Mouse (Mus musculus) midbrain, embryonic 12.5 days (tissue): ENCODE measurements around the gene Lif. TPM values are rescaled to one million over a fixed set of nuclear protein-coding genes. Genes with fewer than 3 reads are reported as not detected.

Experiments used
- ATAC-seq: fragments of 200-750 bp; cut with Nextera tagmentation; 2 replicates; pipeline ENCODE4 v1.8.0; 2017; ENCODE audit warnings: low read depth, moderate TSS enrichment, moderate library complexity; ENCODE audit not compliant: low FRiP score
- H3K27ac ChIP-seq: fragments of 300-500 bp; sonication (generic); replicated peaks from 2 replicates; pipeline ENCODE4 v1.5.1; 2016; ENCODE audit warnings: mild to moderate bottlenecking
- H3K27me3 ChIP-seq: fragments of 300-500 bp; sonication (generic); 2 replicates; pipeline ENCODE4 v1.6.1; 2016; ENCODE audit warnings: mild to moderate bottlenecking
- H3K36me3 ChIP-seq: fragments of 300-500 bp; sonication (generic); 2 replicates; pipeline ENCODE4 v1.6.1; 2016
- H3K4me1 ChIP-seq: fragments of 300-500 bp; sonication (generic); 2 replicates; pipeline ENCODE4 v1.6.1; 2016
- H3K4me2 ChIP-seq: fragments of 300-500 bp; sonication (generic); replicated peaks from 2 replicates; pipeline ENCODE4 v1.6.1; 2016; ENCODE audit warnings: mild to moderate bottlenecking, moderate library complexity
- H3K4me3 ChIP-seq: fragments of 300-500 bp; sonication (generic); 2 replicates; pipeline ENCODE4 v1.5.1; 2016; ENCODE audit warnings: mild to moderate bottlenecking
- H3K9ac ChIP-seq: fragments of 300-500 bp; sonication (generic); replicated peaks from 2 replicates; pipeline ENCODE4 v1.6.1; 2016; ENCODE audit warnings: mild to moderate bottlenecking, moderate library complexity
- H3K9me3 ChIP-seq: fragments of 300-500 bp; sonication (generic); 2 replicates; pipeline ENCODE4 v1.6.1; 2016; ENCODE audit warnings: mild to moderate bottlenecking
- WGBS: fragments of 180-500 bp; shearing (Covaris S2); methylation state at CpG from one replicate; pipeline ENCODE4 v1.1.7; 2016; 5-methylcytosine and 5-hydroxymethylcytosine counted together
- polyA plus RNA-seq: library from polyadenylated mRNA; unstranded; fragments of >200 nt; fragmentation: Nextera tagmentation; extraction: Ambion mirVana; gene quantifications from 2 replicates; pipeline ENCODE4 v1.2.1, GENCODE M21; 2016

Lif gene
- polyA plus RNA-seq, 1 experiment from 2014 or later = not detected

- WGBS = 90% methylated on average over 6 of the region's 6 CpGs
- Histone ChIP-seq H3K4me2 (no peak overlapping the region), H3K36me3 (no peaks in the 10 kb centered on the region), H3K27me3 (no peaks in the 10 kb centered on the region), H3K4me1 (peaks cover 5% of the 10 kb centered on the region; the same call in 1 of the 2 replicates), H3K9me3 (no peaks in the 10 kb centered on the region), H3K9ac (no peak overlapping the region), H3K27ac (no peak overlapping the region), H3K4me3 (no peak overlapping the region)
- no peak for ATAC-seq
These were observed 35.5 kb downstream of the Lif start for GRCm38 (mm10) chr11:4292888-4293247.

DNA sequence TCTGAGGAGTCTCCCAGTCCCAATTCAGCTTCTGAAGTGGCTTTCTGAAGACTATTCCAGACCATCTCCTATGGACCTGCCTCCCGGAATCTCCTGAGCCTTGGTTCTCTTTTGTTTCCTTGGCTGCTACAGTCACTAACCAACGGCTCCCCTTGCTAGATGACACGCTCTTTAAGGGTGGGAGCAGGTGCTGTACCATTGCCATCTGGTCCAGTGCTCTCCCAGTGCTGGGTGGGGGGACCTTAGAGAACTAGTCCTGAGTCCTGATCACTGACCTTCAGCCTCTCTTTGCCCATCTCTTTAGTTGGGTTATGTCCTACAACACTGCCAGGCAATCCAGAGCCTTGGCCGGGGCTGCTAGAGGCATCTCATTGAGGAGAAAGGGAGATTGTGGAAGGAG lies 36.1 kb downstream of the Lif start:
- WGBS = 91% methylated on average over 4 of the region's 4 CpGs
- no peaks in the 10 kb centered on the region for H3K9me3 ChIP-seq
- H3K27ac ChIP-seq = no peak overlapping the region
- ATAC-seq = no peak
- H3K27me3 ChIP-seq = no peaks in the 10 kb centered on the region
- no peaks in the 10 kb centered on the region for H3K36me3 ChIP-seq
- H3K4me3 ChIP-seq = no peak overlapping the region
- no peak overlapping the region for H3K4me2 ChIP-seq
- no peak overlapping the region for H3K9ac ChIP-seq
- H3K4me1 ChIP-seq = peaks cover 5% of the 10 kb centered on the region; the same call in 1 of the 2 replicates

DNA sequence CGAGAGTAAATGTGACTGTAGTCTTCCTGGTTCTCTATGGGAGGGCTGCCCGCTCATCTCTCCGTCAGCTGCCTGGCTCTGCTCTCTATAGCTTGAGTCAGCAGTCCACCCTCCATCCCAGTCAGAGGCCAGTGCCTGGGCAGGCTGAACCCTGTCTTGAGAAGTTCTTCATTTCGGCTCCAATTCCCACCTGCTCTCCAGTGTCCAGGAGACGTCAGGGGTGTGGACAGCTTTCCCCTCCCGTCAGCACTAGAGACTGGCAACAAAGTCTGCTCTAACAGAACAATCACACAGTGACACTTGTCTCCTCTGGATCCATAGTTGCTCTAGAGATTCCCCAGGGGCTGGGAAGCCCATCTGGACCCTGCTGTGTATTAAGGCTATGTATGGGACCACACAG lies 36.7 kb downstream of the Lif start:
- H3K27me3 ChIP-seq = no peaks in the 10 kb centered on the region
- H3K36me3 ChIP-seq = no peaks in the 10 kb centered on the region
- no peak overlapping the region for H3K4me3 ChIP-seq
- 76% methylated on average over 6 of the region's 6 CpGs for WGBS
- no peak overlapping the region for H3K27ac ChIP-seq
- no peak overlapping the region for H3K9ac ChIP-seq
- H3K4me1 ChIP-seq = peaks cover 5% of the 10 kb centered on the region; the same call in 1 of the 2 replicates
- no peaks in the 10 kb centered on the region for H3K9me3 ChIP-seq
- ATAC-seq = no peak
- no peak overlapping the region for H3K4me2 ChIP-seq

GRCm38 (mm10) chr11:4294495-4295351 lies 37.4 kb downstream of the Lif start:
- Histone ChIP-seq H3K9ac (no peak overlapping the region), H3K9me3 (no peaks in the 10 kb centered on the region), H3K4me3 (no peak overlapping the region), H3K27ac (no peak overlapping the region), H3K36me3 (no peaks in the 10 kb centered on the region), H3K4me1 (peaks cover 5% of the 10 kb centered on the region; the same call in 1 of the 2 replicates), H3K4me2 (no peak overlapping the region), H3K27me3 (peaks cover 5% of the 10 kb centered on the region; the same call in 1 of the 2 replicates)
- no peak for ATAC-seq
- 48% methylated on average over 14 of the region's 14 CpGs for WGBS

DNA sequence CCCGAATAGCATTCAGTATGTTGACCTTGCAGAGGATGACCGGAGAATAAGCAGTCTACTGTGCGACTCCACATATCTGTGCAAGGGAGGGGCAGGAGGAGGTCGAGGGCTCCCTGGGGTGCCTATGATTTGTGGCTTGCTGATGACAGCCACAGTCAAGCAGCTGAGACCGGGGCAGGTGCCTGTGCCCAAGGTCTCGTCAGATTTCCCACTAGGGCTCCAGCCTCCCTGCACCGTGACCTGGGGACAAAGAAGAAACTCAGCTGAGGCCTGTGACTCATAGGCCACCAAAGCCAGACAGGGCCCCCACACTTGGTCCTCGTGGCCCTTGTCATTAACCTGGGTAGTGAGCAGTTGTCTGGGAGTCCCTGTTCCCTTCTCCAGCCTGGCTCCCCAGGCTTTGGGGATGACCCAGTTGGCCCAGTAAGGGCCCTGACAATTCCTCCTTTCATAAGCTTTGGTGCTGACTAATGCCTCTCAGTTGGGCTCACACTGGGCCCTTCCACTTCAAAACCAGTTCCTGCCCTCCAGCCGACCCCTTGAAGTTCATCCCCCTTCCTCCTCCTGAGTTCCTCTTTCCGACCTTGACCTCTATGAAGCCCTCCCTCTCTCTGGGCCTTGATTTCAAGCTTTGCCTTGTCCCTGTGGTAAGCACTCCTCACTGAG lies 39.4 kb downstream of the Lif start:
- no peak for ATAC-seq

DNA sequence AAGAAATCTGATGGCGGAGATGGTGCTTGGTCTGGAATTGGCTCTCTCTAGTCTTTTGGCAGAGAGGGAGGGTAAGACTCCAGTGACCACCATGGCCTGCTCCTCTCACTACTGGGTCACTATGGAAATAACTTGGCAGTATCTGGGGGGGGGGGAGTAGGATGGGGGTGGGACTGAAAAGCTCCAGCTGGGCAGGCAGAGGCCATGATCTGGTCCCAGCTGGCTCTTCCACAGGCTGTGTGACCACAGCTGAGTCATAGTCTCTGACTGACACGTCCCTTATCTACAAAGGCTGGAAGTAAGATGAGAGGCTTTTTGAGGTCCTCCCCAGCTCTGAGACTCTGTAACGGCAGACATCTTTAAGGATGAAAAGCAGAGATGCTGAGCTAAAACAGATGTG lies 40.4 kb downstream of the Lif start:
- no peak overlapping the region for H3K27ac ChIP-seq
- H3K4me3 ChIP-seq = no peak overlapping the region
- no peak for ATAC-seq
- H3K9me3 ChIP-seq = no peaks in the 10 kb centered on the region
- peaks cover 7% of the 10 kb centered on the region for H3K4me1 ChIP-seq
- no peak overlapping the region for H3K4me2 ChIP-seq
- H3K27me3 ChIP-seq = peaks cover 6% of the 10 kb centered on the region; the same call in 1 of the 2 replicates
- WGBS = 77% methylated on average over 3 of the region's 3 CpGs
- no peaks in the 10 kb centered on the region for H3K36me3 ChIP-seq
- H3K9ac ChIP-seq = no peak overlapping the region

More for the DNA sequence above, 39.4 kb downstream of the Lif start:
- Histone ChIP-seq H3K9me3 (no peaks in the 10 kb centered on the region), H3K27me3 (peaks cover 6% of the 10 kb centered on the region; the same call in 1 of the 2 replicates), H3K4me3 (no peak overlapping the region), H3K4me2 (no peak overlapping the region), H3K36me3 (no peaks in the 10 kb centered on the region), H3K4me1 (peaks cover 5% of the 10 kb centered on the region; the same call in 1 of the 2 replicates), H3K27ac (no peak overlapping the region), H3K9ac (no peak overlapping the region)
- WGBS = 81% methylated on average over 10 of the region's 10 CpGs

DNA sequence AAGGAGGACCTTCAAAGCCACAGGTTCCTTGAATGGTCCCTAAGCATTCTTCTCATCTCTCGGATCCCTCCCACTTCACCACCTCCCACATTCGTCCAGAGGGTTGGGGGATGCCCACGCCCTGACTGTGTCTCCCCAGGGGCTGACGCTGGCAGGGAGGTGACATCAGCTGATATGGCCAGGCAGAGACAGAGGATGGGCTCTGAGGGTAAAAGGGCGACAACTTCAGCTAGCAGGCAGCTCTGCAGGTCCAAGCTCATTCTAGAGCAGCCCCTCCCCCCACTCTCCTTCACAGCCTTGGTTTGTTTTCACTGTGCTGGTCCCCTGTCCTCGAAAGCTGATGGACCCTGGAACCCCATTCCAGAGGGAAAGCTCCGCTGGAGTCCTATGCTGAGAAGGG lies 41.3 kb downstream of the Lif start:
- peaks cover 14% of the 10 kb centered on the region for H3K27me3 ChIP-seq
- no peak overlapping the region for H3K9ac ChIP-seq
- no peak overlapping the region for H3K4me2 ChIP-seq
- no peaks in the 10 kb centered on the region for H3K36me3 ChIP-seq
- H3K4me3 ChIP-seq = no peak overlapping the region
- H3K27ac ChIP-seq = no peak overlapping the region
- peaks cover 10% of the 10 kb centered on the region for H3K4me1 ChIP-seq
- no peak for ATAC-seq
- H3K9me3 ChIP-seq = no peaks in the 10 kb centered on the region
- 37% methylated on average over 7 of the region's 7 CpGs for WGBS

GRCm38 (mm10) chr11:4299191-4299590 lies 41.8 kb downstream of the Lif start:
- no peak overlapping the region for H3K4me2 ChIP-seq
- H3K4me3 ChIP-seq = no peak overlapping the region
- 62% methylated on average over 12 of the region's 12 CpGs for WGBS
- ATAC-seq = no peak
- no peaks in the 10 kb centered on the region for H3K9me3 ChIP-seq
- H3K36me3 ChIP-seq = no peaks in the 10 kb centered on the region
- H3K27ac ChIP-seq = no peak overlapping the region
- peaks cover 14% of the 10 kb centered on the region for H3K27me3 ChIP-seq
- no peak overlapping the region for H3K9ac ChIP-seq
- peaks cover 10% of the 10 kb centered on the region for H3K4me1 ChIP-seq

GRCm38 (mm10) chr11:4299735-4300474 lies 42.5 kb downstream of the Lif start:
- ATAC-seq = no peak
- WGBS = 75% methylated on average over 14 of the region's 14 CpGs

DNA sequence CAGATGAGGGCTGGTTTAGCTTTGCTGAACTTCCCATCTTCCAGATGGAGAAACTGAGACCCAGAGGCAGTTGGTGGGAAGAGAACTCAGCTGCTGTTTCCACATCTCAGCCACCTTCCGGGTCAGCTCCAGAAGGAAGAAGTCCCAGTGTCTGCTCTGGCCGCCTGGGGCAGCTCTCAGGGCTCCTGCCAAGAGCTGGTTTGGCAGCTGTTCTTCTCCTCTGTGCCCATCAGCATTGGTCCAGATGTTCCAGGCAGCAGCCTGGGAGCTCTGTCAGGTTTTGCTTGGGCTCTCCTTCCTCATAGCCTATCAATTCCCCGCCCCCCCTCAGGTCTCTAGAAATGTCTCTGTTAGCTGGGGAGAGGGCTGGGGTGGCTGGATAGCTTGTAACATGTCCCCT lies 43.3 kb downstream of the Lif start:
- H3K27me3 ChIP-seq = peaks cover 14% of the 10 kb centered on the region
- H3K9ac ChIP-seq = no peak overlapping the region
- no peak overlapping the region for H3K4me3 ChIP-seq
- no peak overlapping the region for H3K4me2 ChIP-seq
- no peak overlapping the region for H3K27ac ChIP-seq
- ATAC-seq = no peak
- H3K36me3 ChIP-seq = no peaks in the 10 kb centered on the region
- no peaks in the 10 kb centered on the region for H3K9me3 ChIP-seq
- H3K4me1 ChIP-seq = peaks cover 6% of the 10 kb centered on the region; the same call in 1 of the 2 replicates
- WGBS = 80% methylated on average over 3 of the region's 3 CpGs

More at GRCm38 (mm10) chr11:4299735-4300474, 42.5 kb downstream of the Lif start:
- Histone ChIP-seq H3K9ac (no peak overlapping the region), H3K27me3 (peaks cover 14% of the 10 kb centered on the region), H3K36me3 (no peaks in the 10 kb centered on the region), H3K4me2 (no peak overlapping the region), H3K27ac (no peak overlapping the region), H3K4me3 (no peak overlapping the region), H3K9me3 (no peaks in the 10 kb centered on the region), H3K4me1 (peaks cover 10% of the 10 kb centered on the region)

DNA sequence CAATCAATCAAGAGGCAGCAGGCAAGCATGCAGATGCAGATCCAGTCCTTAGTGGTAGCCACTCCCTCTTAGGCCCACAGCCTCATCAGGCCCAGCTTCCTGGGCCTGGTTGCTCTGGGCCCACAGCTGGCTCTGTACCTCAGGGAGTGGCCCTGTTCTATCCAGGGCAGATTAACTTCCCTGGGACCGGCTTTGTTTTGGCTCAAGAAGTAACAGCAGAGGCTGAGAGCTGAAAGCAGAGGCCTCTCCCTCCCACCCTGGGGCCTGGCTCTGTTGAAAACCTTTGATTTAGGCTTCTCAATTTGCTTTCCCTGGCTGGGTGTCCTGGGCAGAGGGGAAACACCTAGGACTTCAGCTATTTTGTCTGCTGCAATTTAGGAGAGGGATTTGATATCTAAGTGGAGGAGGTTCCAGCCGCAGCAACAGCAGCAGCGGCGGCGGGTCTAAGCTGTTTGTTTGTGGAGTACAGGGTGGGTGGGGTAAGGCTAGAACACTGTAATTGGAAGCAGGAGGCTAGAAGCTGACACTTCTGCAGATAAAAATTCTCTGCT lies 45.1 kb downstream of the Lif start:
- 13% methylated on average over 5 of the region's 5 CpGs for WGBS
- no peak for ATAC-seq
- peaks cover 14% of the 10 kb centered on the region for H3K27me3 ChIP-seq

More for the DNA sequence above, 45.1 kb downstream of the Lif start:
- Histone ChIP-seq H3K36me3 (no peaks in the 10 kb centered on the region), H3K4me3 (no peak overlapping the region), H3K4me2 (no peak overlapping the region), H3K9ac (no peak overlapping the region), H3K4me1 (peaks cover 6% of the 10 kb centered on the region; the same call in 1 of the 2 replicates), H3K27ac (no peak overlapping the region), H3K9me3 (no peaks in the 10 kb centered on the region)
